Mouse (Mus musculus): ENCODE results near the gene Neu3. TPM values are rescaled to one million over a fixed set of nuclear protein-coding genes. Genes with fewer than 3 reads are reported as not detected.

Gene Neu3
- total RNA-seq, 2 experiments from 2014 or later, result 3.1 to 3.6 TPM

- DNase-seq, result no peak
These were observed 34.1 kb downstream of the Neu3 start for GRCm38 (mm10) chr7:99794096-99794495.

GRCm38 (mm10) chr7:99790816-99791215, 37.4 kb downstream of the Neu3 start:
- no peak for DNase-seq

- peak; percentile 17 for DNase-seq
These were observed 39.7 kb downstream of the Neu3 start for GRCm38 (mm10) chr7:99788563-99788962.

GRCm38 (mm10) chr7:99787935-99788334, 40.3 kb downstream of the Neu3 start:
- DNase-seq, result no peak

GRCm38 (mm10) chr7:99786774-99787173, 41.4 kb downstream of the Neu3 start:
- no peak for DNase-seq

- DNase-seq, result no peak
These were observed 42.7 kb downstream of the Neu3 start for GRCm38 (mm10) chr7:99785553-99785952.

GRCm38 (mm10) chr7:99783421-99783820, 44.8 kb downstream of the Neu3 start:
- DNase-seq, result no peak

GRCm38 (mm10) chr7:99781916-99782315, 46.3 kb downstream of the Neu3 start:
- no peak for DNase-seq

GRCm38 (mm10) chr7:99781385-99781784, 46.8 kb downstream of the Neu3 start:
- DNase-seq, result no peak

- no peak for DNase-seq
These were observed 65.0 kb downstream of the Neu3 start, which contains the start of gene Olfr521 for GRCm38 (mm10) chr7:99763207-99763606. TSS of gene Olfr521 (plus strand) at chr7:99763507.

Other genes with a start within 250 kb of the Neu3 start
- 1 to 10 TPM; 3.4 to 4.7 TPM for gene Tpbgl, start 201.3 kb downstream of the Neu3 start, total RNA-seq (2021)
- gene Slco2b1, start 117.1 kb downstream of the Neu3 start, total RNA-seq (2021), result 1 to 10 TPM; 4.0 to 4.2 TPM
- not detected for gene Olfr520, start 98.1 kb downstream of the Neu3 start, total RNA-seq (2021)
- gene Olfr521, start 64.9 kb downstream of the Neu3 start, total RNA-seq (2021), result not detected
- gene Xrra1, start 30.7 kb upstream of the Neu3 start, total RNA-seq (2021), result under 1 TPM; 0.17 to 0.20 TPM
- 10 to 100 TPM; 64.0 to 68.1 TPM for gene Spcs2, start 35.0 kb upstream of the Neu3 start, total RNA-seq (2021)
- gene Rnf169, start 152.0 kb upstream of the Neu3 start, total RNA-seq (2021), result 10 to 100 TPM; 16.1 to 16.9 TPM
- not detected for gene Chrdl2, start 177.8 kb upstream of the Neu3 start, total RNA-seq (2021)